21 mouse cellular contexts compared by ENCODE assay signal in genomic region chrX:104408137-104408536, GRCm38 (mm10). TPM values are rescaled to one million over a fixed set of nuclear protein-coding genes. Genes with fewer than 3 reads are reported as not detected.
A peak's percentile ranks its signal among the peaks of the same experiment; 100 is the strongest.
DNase-seq lines count a peak whose midpoint lies in the region; ATAC-seq and TF ChIP-seq lines count a peak whose summit lies in the region.
"Had no signal": no experiment of that assay in that cellular context is flagged by ENCODE, and none has a peak within 500 bp of the region (broad histone marks: within the 10 kb centered on the region; RNA-seq: fewer than 3 reads in every experiment).

No protein-coding gene starts in this region.

- ATAC-seq in intestine, postnatal 0 days: peak; percentile 45
- ATAC-seq in intestine, embryonic 15.5 days: no peak
- ATAC-seq in liver, embryonic 12.5 days: no peak
- no peak for ATAC-seq in midbrain, embryonic 13.5 days
- ATAC-seq: forebrain, embryonic 13.5 days; forebrain, postnatal 0 days; hindbrain, embryonic 16.5 days had no signal

- H3K4me2 ChIP-seq in intestine, postnatal 0 days (replicated peaks; ENCODE audit: low read depth): no peak overlapping the region
- H3K4me2 ChIP-seq in intestine, embryonic 15.5 days (replicated peaks): no peak overlapping the region
- H3K4me2 ChIP-seq in liver, embryonic 12.5 days: no peak overlapping the region
- H3K4me2 ChIP-seq in midbrain, embryonic 13.5 days (replicated peaks): no peak overlapping the region
- H3K4me2 ChIP-seq: embryonic facial prominence, embryonic 13.5 days; forebrain, embryonic 13.5 days; heart, embryonic 13.5 days; hindbrain, embryonic 12.5 days had no signal

- H3K79me2 ChIP-seq in liver, adult 2 months (ENCODE audit: control insufficient read depth, insufficient read depth, low read length): peaks cover 6% of the 10 kb centered on the region; the same call in 1 of the 2 replicates

- peak; percentile 91 for DNase-seq in liver, adult 2 months (ENCODE audit: extremely low read depth, low read depth, low spot score)
- DNase-seq in T-cell, adult 2 months (ENCODE audit: low spot score): peak; percentile 0
- peak; percentile 10 for DNase-seq in naive thymus-derived CD4-positive, alpha-beta T cell, adult 2 months (ENCODE audit: low read depth)
- DNase-seq in heart, postnatal 14 days: no peak
- DNase-seq: adrenal gland, postnatal 10 days; cerebellum, adult 11-12 months; cerebellum, adult 9-10 months; cerebellum, postnatal 36 days; forebrain, postnatal 0 days; gastrocnemius, postnatal 25 days; heart, postnatal 4 days had no signal

- H3K27ac ChIP-seq in intestine, postnatal 0 days (ENCODE audit: low read depth, low read length): no peak overlapping the region
- no peak overlapping the region for H3K27ac ChIP-seq in intestine, embryonic 15.5 days
- peak overlapping the region; percentile 73 for H3K27ac ChIP-seq in liver, adult 2 months (replicated peaks; ENCODE audit: insufficient read depth, low read depth, low read length)
- no peak overlapping the region for H3K27ac ChIP-seq in liver, embryonic 12.5 days
- no peak overlapping the region for H3K27ac ChIP-seq in midbrain, embryonic 13.5 days
- H3K27ac ChIP-seq: embryonic facial prominence, embryonic 13.5 days; forebrain, embryonic 13.5 days; heart, embryonic 13.5 days; hindbrain, embryonic 12.5 days had no signal

- no peak overlapping the region for H3K4me3 ChIP-seq in intestine, postnatal 0 days (ENCODE audit: low read depth, low read length)
- H3K4me3 ChIP-seq in intestine, embryonic 15.5 days (replicated peaks): no peak overlapping the region
- no peak overlapping the region for H3K4me3 ChIP-seq in liver, adult 2 months (ENCODE audit: insufficient read depth, low read depth, low read length)
- no peak overlapping the region for H3K4me3 ChIP-seq in liver, embryonic 12.5 days
- no peak overlapping the region for H3K4me3 ChIP-seq in midbrain, embryonic 13.5 days (replicated peaks)
- H3K4me3 ChIP-seq: embryonic facial prominence, embryonic 13.5 days; forebrain, embryonic 13.5 days; heart, embryonic 13.5 days; hindbrain, embryonic 12.5 days had no signal

- TF ChIP-seq CTCF in intestine, postnatal 0 days (IDR thresholded peaks at IDR 0.05; ENCODE audit: low read depth): no peak
- TF ChIP-seq CTCF in liver, adult 2 months (IDR thresholded peaks at IDR 0.05; ENCODE audit: low read depth, low read length): no peak

- TF ChIP-seq POLR2A in liver, adult 2 months (IDR thresholded peaks at IDR 0.05; ENCODE audit: extremely low read depth, insufficient read depth, low read length): no peak

- H3K9me3 ChIP-seq in intestine, postnatal 0 days (ENCODE audit: control insufficient read depth): no peaks in the 10 kb centered on the region
- H3K9me3 ChIP-seq in intestine, embryonic 15.5 days: no peaks in the 10 kb centered on the region
- H3K9me3 ChIP-seq in liver, embryonic 12.5 days (replicated peaks): no peaks in the 10 kb centered on the region
- H3K9me3 ChIP-seq in midbrain, embryonic 13.5 days: no peaks in the 10 kb centered on the region
- H3K9me3 ChIP-seq: embryonic facial prominence, embryonic 13.5 days; forebrain, embryonic 13.5 days; G1E; heart, embryonic 13.5 days; hindbrain, embryonic 12.5 days had no signal

- intact Hi-C loops in heart, postnatal 14 days (cut with DNase I): no loop called here

- no peak overlapping the region for H3K9ac ChIP-seq in intestine, postnatal 0 days (ENCODE audit: low read depth, low read length)
- no peak overlapping the region for H3K9ac ChIP-seq in intestine, embryonic 15.5 days
- H3K9ac ChIP-seq in liver, adult 2 months (ENCODE audit: low read depth, low read length): no peak overlapping the region
- H3K9ac ChIP-seq in liver, embryonic 12.5 days: no peak overlapping the region
- no peak overlapping the region for H3K9ac ChIP-seq in midbrain, embryonic 13.5 days (replicated peaks)
- H3K9ac ChIP-seq: embryonic facial prominence, embryonic 13.5 days; forebrain, embryonic 13.5 days; forebrain, postnatal 0 days; heart, embryonic 13.5 days; hindbrain, embryonic 12.5 days had no signal

- H3K27me3 ChIP-seq in intestine, postnatal 0 days (replicated peaks; ENCODE audit: control insufficient read depth, insufficient read depth, low read length): no peaks in the 10 kb centered on the region
- H3K27me3 ChIP-seq in intestine, embryonic 15.5 days (replicated peaks): no peaks in the 10 kb centered on the region
- no peaks in the 10 kb centered on the region for H3K27me3 ChIP-seq in liver, adult 2 months (ENCODE audit: control insufficient read depth, insufficient read depth, low read length)
- H3K27me3 ChIP-seq in liver, embryonic 12.5 days (replicated peaks): peaks cover 2% of the 10 kb centered on the region
- H3K27me3 ChIP-seq in midbrain, embryonic 13.5 days: peaks cover 17% of the 10 kb centered on the region

- no peaks in the 10 kb centered on the region for H3K4me1 ChIP-seq in intestine, postnatal 0 days (replicated peaks; ENCODE audit: control insufficient read depth, insufficient read depth, low read length)
- H3K4me1 ChIP-seq in intestine, embryonic 15.5 days (replicated peaks): no peaks in the 10 kb centered on the region
- H3K4me1 ChIP-seq in liver, adult 2 months (ENCODE audit: control insufficient read depth, insufficient read depth, low read length): peaks cover 5% of the 10 kb centered on the region; the same call in 1 of the 2 replicates
- H3K4me1 ChIP-seq in liver, embryonic 12.5 days: peaks cover 7% of the 10 kb centered on the region; the same call in 1 of the 2 replicates
- H3K4me1 ChIP-seq in midbrain, embryonic 13.5 days (replicated peaks): no peaks in the 10 kb centered on the region
- H3K4me1 ChIP-seq: embryonic facial prominence, embryonic 13.5 days; forebrain, embryonic 13.5 days; heart, embryonic 13.5 days; hindbrain, embryonic 12.5 days had no signal

- no peaks in the 10 kb centered on the region for H3K36me3 ChIP-seq in intestine, postnatal 0 days (ENCODE audit: control insufficient read depth, insufficient read depth)
- no peaks in the 10 kb centered on the region for H3K36me3 ChIP-seq in intestine, embryonic 15.5 days
- H3K36me3 ChIP-seq in liver, adult 2 months (ENCODE audit: control insufficient read depth, insufficient read depth, low read length): no peaks in the 10 kb centered on the region
- no peaks in the 10 kb centered on the region for H3K36me3 ChIP-seq in liver, embryonic 12.5 days
- no peaks in the 10 kb centered on the region for H3K36me3 ChIP-seq in midbrain, embryonic 13.5 days
- H3K36me3 ChIP-seq: embryonic facial prominence, embryonic 13.5 days; heart, embryonic 13.5 days; hindbrain, embryonic 12.5 days had no signal

RNA-seq across cellular contexts. Expression of gene Abcb7, which starts 5.5 kb away (rescaled TPM):
- polyA plus RNA-seq in intestine, postnatal 0 days (2015; fragmentation: Nextera tagmentation; extraction: Ambion mirVana): 6.3 and 6.7 TPM in 2 replicates
- 8.3 and 9.4 TPM in 2 replicates for polyA plus RNA-seq in intestine, embryonic 15.5 days (2015; fragmentation: Nextera tagmentation; extraction: Ambion mirVana)
- total RNA-seq in liver, adult 2 months (2014; rRNA removed): 31.6 and 37.6 TPM in 2 replicates
- polyA plus RNA-seq in liver, adult 2 months (2012; rRNA removed): 4.5 and 5.8 TPM in 2 replicates
- 12.1 and 13.2 TPM in 2 replicates for polyA plus RNA-seq in liver, embryonic 12.5 days (2016; fragmentation: Nextera tagmentation; extraction: Ambion mirVana)
- 10 to 100 TPM; 30.4 to 37.2 TPM for total RNA-seq in heart, postnatal 14 days (2021)
- polyA plus RNA-seq in midbrain, embryonic 13.5 days (2015; fragmentation: Nextera tagmentation; extraction: Ambion mirVana): 9.0 and 10.3 TPM in 2 replicates

Comparison
In these comparisons a context has a peak if more than half of its experiments do, and no peak if none do; other contexts are left out.
1. DNase-seq: peak in liver, adult 2 months (single experiment), T-cell, adult 2 months (single experiment) and naive thymus-derived CD4-positive, alpha-beta T cell, adult 2 months (single experiment); none in heart, postnatal 14 days (0 of 2).